Mouse (Mus musculus) skeletal muscle tissue, adult 2 months (tissue): ENCODE measurements around the gene Cpsf7.
"Not testable (repeated sequence)": the region's sequence is repeated elsewhere in the genome, so short reads cannot be mapped to it uniquely, and the experiment has no call there.

Experiments used
- DNase-seq: peaks from one replicate; pipeline ENCODE4 v3.0.0-alpha.2; 2012; ENCODE audit warnings: low read depth, low spot score

The Cpsf7 gene

DNA sequence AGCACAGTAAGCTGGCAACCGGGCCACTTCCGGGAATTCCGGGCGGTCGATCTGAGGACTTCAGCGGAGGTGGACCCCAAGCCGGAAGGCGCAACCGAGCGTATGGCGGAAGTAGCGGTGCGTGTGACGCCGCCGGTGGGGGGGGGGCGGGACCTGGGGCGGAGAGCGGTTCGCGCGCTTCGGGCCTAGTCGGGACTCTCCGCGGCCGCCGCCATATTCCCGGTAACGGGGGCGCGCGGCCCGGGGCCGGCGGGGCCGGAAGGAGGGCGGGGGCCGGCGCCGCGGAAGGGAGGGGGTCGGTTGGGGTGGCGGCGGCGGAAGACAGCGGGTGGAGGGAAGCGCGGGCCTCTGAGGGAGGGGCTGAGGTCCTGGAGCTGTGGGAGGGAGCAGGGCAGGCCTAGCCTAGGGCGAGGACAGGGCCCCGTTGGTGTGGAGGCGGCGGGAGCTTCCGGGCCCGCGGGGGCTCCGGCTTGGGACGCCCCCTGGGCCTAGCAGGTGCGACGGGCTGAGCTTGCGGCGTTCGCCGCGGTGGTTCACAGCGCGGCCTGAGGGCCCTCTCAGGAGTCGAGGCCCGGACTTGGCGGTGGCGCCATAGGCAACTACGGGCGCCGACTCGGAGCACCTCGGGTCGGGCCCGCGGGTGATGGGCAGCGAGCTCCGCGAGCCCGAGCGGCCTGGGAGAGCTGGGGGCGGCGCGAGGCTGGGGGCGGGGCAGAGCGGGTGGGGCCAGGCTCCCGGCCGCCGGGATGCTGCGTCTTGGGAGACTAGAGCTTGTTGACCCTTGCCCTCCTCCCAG, at the start of gene Cpsf7:
TSS of gene Cpsf7 (plus strand) at position 161 of the 796 bp plus-strand sequence.
- DNase-seq: peak; percentile 92

DNA sequence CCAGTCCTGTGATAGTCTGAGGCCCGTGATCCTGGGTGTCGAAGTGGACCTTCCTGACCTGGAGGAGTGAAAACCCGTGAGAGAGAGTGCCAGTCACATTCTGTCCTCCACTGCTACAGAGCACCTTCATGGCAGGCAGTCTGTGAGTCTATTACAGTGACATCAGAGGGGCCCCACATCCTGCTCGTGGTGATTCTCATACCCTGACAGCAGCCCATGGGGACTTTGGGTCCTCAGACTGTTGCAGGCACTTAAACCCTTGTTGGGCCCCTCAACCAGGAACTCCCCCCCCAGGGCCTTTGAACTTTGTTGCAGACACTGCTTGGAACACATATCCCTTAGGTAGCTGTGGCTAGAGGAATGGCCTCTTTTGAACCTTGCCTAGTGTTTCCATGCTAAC, 45.5 kb upstream of the Cpsf7 start:
- no peak for DNase-seq

DNA sequence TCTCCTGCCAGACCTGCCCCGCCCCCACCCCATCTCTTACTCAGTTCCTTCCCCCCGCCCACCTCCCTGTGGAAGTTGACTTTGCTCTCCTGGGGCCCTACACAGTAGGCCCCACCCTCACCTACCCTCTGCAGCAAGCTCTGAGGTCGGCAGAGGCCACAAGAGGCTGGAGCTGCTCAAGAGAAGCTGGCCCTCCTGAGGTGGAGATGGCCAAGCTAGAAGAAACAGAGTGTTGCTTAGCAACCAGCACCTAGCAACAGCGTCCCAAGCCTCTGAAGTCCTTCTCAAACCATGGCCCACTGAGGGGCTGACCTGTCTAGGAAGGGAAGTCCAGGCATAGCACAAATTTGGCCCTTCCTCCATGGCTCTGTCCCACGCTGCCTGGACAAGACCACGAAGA, 42.4 kb upstream of the Cpsf7 start, which contains the start of gene Ppp1r32:
TSS of gene Ppp1r32 (minus strand) at position 226 of the 400 bp plus-strand sequence.
- no peak for DNase-seq

DNA sequence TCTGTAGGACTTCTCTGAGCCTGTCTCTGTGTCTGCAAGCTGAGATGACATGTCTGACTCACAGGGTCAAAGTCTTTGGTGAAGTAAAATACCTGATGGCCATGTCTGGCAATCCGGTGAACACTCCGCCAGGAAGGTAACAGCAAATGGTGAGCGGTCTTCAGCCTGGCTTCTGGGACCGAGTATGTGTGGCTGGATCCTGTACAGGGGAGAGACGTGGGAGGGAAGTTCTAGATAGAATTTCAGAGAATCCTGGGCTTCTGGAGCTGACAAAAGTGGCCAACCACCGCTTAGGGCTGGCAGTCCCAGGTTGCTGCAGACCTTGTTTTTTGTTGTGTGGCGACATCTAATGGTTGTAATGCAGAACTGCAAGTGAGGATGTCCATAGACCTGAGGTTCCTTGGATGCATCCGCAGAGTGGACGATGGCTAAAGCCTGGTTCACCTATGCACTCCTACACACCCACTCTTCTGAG, 38.8 kb upstream of the Cpsf7 start:
- DNase-seq: peak; percentile 52

DNA sequence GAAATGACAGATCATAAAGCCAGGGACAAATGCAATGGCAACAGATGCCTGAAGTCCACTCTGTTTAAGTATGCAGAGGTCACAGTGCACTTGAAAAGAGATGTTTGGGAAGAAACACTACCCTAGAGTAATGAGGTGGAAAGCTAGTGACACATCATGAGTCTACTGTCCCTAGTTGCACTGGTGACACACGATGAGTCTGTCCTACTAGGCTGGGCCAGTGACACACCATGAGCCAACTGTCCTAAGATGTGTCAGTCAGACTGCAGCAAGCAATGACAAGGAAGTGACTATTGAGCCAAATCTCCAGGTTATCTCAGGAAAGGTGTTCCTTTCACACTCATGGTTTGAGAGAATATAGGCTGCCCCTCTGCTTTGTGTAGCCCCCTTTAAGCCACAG, 29.4 kb upstream of the Cpsf7 start:
- no peak for DNase-seq

DNA sequence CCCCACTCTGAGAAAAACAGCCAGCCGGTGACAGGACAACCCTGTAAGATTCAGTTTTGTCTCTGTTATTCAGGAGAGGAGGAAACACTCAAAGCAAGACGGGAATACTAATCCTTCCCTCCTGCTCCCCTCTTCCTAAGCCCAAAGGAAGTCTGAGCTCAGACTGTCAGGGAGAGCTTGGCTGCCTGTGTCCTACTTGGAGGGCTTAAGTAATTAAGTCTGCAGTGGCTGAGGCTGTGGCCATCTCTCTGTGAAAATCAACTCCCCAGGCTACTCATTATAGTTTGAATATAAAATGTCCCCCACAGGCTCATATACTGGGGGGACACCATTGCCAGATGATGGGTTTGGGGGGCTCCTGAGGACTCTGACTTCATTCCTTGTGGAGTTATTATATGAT, 28.1 kb upstream of the Cpsf7 start:
- DNase-seq: no peak

DNA sequence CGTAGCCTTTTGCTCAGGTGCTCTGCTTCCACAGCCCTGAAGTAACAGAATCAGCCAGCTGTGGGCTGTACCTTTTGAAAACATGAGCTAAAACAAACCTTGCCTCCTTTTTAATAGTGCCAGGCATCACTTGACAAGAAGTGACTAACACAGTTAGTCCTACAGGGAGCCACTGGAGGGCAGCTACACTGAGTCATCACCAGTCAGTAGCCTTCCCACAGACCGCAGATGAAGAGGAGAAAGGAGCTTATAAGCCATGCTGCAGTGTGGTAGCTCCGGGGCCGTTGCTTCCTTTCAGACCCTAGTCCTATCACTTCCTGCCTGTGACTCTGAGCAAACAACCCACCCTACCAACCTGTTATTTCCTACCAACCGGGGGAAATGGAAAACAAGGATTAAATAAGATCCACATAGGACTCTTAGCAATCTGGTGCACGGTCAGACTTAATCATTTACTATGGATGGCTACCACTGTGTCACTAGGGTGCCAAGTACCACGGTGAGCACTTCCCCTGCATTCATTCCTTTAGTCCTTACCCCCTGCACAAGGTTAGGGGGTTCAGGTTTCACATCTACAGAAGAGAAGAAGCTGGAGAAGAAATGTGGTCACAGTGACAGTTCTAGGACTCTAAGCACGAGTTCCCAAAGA, 27.4 kb upstream of the Cpsf7 start:
- no peak for DNase-seq

DNA sequence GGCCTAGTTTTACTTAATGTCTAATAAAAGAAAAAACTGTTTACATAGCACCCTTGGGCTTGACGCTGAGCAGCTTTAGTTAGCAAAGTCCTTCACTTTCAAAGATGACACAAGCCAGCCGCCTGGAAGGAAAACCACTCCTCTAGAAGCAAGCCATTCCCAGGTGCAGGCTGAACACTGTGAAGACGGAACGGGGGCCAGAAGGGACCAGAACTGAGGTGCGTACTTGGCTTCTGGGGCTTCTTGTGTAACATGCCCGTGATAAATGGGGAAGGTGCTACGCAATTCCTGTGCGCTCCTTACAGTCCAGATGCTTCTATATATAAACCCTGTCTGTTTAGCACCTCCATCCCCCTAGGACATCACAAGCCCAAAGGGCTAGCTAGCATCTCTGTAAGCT, 24.5 kb upstream of the Cpsf7 start:
- DNase-seq: no peak

DNA sequence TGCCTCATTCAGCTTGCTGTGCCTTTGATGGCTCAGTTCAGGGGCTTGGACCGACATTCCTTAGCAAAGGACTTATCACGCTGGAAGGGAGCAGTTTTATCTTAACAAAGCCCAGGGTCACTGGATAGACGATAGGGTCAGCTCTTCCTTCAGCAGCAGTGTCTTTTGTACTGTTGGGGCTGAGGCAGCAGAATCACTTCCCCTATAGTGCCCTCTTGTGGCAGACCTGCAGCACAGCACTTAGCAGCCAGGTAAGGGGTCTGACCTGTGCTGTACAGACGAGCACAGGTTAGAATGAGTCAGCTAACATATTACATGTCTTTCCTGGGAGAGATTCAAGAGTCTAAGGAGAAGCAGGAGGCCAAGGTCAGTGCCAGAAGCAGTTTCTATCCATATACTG, 22.5 kb upstream of the Cpsf7 start:
- peak; percentile 16 for DNase-seq

DNA sequence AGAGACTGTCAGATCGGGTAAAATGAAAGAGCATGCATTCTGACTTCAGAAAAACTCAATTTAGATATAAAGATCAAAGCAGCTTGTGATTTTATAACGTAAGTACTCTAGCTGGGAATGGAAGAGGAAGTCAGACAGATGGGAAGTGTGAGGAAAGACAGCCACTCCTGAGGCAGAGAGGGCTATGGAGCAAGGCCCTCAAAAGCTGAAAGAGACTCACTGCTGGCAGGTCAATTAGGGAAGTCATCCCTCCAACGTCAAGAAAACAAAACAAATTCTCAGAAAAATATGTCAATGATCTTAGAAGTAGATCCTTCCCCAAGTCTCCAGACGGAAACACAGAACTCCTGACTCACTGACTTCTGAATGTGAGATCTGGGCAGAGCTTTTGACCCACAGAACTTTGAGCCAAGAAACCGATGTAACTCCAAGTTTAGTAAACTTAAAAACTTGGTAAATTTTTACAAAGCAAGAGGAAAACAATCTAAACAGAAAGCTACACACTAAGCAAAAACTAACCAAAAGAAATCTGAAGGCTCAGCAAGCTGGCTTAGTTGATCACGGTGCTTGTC, 14.2 kb upstream of the Cpsf7 start:
- no peak for DNase-seq

DNA sequence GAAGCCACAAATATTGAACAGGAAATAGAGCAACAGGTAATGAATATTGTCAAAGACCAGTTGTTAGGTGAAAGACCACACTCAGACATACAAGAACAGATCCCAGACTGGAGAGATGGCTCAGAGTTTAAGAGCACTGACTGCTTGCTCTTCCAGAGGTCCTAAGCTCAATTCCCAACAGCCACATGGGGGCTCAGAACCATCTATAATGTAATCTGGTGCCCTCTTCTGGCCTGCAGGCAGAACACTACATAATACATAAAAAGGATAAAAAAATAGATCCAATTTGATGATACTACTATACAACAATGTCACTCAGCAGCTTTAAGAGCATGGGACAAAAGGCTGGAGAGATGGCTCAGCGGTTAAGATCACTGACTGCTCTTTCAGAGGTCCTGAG, 4.7 kb upstream of the Cpsf7 start:
- DNase-seq: no peak

DNA sequence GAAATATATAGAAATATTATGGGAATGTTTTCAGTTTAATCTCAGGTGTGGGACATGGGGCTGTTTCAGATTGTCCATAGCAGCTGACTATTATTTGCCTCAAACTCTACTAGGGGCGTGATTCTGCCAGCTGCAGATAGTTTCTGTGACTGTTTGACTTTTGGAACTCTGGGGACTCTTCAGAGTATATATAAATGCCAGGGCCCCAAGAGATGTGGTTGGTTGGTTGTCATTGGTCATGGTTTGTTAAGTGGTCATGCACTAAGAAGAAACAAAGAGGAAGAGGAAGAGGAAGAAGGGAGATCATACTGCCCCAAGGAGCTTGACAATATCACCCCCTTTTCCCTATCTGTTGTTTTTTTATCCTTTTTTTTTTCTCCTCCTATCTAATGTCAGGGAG, 3.1 kb upstream of the Cpsf7 start:
- DNase-seq: no peak

DNA sequence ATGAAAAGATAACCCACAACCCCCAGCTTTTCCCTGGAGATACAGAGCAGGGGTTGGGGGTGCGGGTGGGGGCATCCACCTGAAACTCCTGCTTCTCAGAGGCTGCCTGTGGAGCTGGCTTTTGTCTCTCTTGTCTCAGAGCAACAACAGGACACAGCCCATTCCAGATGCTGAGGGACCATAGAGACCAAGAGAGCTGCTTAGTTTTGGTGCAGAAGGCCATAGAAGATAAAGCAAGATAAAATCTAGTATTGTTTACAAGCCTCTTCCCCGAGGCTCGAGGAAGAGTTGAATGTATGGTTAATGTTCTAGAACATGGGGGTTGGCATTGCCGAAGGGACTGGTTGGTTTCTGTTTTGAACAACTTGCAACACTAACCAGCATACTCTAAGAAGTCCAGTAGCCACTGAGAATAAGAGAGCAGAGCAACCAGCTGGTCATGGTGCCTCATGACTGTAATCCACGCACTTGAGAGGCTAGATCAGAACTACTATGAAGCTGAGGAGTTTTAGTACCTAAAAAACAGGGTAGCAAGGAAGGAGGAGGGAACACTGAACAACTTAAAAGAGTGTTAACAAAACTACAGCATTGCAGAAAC, 1.5 kb upstream of the Cpsf7 start:
- no peak for DNase-seq

DNA sequence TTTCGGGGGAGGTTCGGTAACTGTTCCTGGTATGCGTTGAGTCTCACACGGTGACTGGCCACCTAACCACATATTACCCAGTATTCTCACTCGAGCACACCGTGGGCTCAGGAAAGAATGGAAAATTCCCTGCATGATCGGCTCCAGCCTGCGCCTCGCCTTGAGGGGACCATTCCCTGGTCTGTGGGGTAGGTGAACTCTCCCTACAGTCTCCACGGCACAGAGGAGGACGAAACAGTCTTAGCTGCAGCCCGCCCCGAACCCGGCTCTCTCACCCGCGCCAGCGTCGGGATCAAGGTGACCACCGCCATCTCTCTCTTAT, 321 bp upstream of the Cpsf7 start:
- no peak for DNase-seq

DNA sequence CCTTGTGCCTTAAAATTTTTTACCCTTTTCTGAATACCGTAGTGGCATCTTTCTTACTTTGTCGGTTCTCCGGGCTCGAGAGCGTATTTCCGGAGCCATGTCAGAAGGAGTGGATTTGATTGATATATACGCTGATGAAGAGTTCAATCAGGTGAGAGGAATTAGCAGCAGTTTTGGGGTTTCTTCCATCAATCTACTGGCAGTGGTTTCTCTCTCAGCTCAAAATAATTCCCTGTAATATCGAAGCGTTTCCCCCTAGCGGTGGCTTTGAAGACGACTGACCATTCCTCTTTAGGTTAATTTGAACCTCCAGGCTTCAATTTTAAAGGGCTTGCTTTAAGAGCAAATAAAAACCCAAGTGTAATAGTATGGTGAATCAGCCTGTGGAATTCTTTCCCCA, 844 bp downstream of the Cpsf7 start, which contains the start of gene Sdhaf2:
TSS of gene Sdhaf2 (minus strand) at position 233 of the 400 bp plus-strand sequence.
- peak; percentile 21 for DNase-seq

DNA sequence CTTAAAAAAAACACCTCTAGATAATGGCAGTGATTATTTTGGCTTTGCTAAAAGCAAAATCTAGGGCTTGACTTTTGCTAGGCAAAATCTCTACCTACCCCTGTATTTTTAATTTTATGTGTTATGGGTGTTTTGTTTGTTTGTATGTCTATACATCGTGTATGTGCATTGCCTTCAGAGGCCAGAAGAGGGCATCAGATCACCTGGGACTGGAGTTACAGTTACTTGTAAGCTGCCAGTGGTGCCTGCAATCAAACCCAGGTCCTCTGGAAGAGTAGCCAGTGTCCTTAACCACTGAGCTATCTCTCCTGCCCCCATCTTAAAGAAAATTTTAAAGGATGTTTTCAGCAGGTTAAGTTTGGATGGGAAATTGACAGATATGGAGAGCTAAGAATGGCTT, 5.0 kb downstream of the Cpsf7 start:
- DNase-seq: no peak

DNA sequence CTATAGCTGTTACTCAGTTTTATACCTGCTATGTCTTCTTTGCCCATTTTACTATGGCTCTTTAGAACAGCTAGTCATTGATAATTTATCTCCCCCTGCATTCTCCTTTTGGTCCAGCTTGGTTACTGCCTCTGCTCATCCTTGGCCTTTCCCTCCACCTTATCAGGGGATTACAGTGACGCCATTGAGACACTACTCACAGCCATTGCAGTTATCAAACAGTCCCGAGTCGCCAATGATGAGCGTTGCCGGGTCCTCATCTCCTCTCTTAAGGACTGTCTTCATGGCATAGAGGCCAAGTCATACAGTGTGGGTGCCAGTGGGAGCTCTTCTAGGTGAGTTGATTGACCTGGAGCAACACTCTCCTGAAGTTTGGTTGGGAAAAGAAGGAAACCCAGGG, 14.4 kb downstream of the Cpsf7 start:
- no peak for DNase-seq

DNA sequence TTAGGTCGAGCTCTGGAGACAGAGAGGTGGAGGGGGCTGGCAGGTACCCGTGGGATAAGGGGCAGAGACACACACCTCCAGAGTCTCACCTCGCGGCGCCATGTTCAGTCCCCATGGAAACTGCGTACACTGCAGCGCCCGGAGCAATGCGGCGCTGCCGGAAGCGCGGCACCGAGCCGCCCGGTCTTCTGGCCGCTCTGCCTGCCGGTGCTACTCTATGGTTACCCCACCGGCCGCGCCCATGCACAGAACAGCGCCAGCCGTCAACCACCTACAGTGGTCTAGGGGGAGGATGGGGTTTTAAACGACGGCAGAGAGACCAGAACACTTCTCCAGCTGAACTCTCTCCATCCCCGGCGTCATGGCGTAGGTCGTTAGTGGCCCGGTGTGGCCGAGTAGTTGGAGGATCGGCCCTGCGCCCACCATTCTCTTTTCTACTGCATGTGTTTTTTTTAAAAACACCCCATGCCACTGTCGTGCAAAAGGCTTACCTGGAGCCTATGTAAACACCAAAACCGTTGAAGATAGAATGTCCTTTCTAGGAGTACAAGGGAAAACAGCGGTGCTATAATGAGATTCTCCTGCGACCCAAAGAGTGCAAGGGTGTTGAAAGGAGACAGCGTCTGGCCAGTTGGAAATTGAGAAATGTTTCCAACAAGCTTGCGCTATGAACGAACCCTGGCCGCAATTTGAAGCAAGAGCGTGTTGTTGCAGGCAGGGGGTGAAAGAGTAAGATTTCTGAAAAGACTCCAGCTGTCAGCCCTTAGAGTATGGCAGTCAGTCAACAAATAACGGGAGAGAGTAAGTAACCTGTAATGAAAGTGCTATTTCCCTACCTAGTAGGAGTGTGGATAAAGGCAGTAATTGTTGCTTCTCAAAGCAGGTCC, 30.8 kb downstream of the Cpsf7 start, which contains the start of gene Tmem216:
TSS of gene Tmem216 (minus strand) at position 615 of the 887 bp plus-strand sequence.
- DNase-seq: peak; percentile 67

DNA sequence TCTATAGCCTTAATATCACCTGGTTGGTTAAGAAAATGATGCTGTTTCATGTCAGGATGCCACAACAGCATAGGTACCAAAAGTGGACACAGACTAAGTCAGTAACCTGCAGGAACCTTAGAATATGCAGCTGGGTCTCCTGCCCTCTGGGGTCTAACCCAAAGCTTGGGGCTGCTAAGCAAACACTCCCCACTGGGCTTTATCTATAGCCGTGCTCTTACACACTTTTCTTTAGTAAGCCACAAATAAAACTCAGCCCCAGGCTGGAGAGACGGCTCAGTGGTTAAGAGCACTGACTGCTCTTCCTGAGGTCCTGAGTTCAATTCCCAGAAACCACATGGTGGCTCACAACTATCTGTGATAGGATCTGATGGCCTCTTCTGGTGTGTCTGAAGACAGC, 31.9 kb downstream of the Cpsf7 start:
- DNase-seq: no peak

DNA sequence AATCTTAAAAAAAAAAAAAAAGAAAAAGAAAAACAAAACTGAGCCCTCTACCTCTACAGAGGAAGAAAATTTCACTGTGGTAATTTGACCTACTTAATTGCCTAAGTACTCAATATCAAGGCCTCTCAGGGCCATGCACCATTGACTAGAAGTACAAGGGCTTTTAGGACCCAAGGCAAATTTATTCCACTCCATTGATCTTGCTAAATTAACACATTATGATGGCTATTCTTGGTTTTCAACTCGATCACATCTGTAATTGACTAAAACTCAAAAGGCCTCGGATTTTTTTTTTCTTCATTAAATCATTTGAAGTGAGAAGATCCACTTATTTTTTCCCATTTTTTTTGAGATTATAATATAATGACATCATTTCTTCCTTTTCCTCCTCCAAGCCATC, 32.4 kb downstream of the Cpsf7 start:
- DNase-seq: no peak

DNA sequence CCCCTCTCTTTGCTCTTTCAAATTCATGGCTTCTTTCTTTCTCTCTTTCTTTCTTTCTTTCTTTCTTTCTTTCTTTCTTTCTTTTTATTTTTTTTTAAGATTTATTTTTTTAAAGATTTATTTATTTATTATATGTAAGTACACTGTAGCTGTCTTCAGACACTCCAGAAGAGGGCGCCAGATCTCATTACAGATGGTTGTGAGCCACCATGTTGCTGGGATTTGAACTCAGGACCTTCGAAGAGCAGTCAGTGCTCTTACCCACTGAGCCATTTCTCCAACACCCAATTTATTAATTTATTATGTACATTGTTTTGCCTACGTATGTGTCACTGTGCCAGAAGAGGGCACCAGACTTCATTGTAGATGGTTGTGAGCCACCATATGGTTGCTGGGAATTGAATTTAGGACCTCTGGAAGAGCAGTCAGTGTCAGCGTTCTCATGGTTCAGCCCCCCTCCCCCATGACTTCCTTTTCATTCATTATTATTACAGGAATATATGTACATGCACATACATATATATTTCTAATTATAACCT, 32.8 kb downstream of the Cpsf7 start:
- DNase-seq: not testable (repeated sequence)
